Mouse (Mus musculus): ENCODE measurements around the gene Foxq1. TPM values are rescaled to one million over a fixed set of nuclear protein-coding genes. Genes with fewer than 3 reads are reported as not detected.

Gene Foxq1
- polyA plus RNA-seq (2012; ENCODE audit: insufficient read depth, insufficient read length, low replicate concordance, missing spikeins), result not detected in 2 replicates

DNA sequence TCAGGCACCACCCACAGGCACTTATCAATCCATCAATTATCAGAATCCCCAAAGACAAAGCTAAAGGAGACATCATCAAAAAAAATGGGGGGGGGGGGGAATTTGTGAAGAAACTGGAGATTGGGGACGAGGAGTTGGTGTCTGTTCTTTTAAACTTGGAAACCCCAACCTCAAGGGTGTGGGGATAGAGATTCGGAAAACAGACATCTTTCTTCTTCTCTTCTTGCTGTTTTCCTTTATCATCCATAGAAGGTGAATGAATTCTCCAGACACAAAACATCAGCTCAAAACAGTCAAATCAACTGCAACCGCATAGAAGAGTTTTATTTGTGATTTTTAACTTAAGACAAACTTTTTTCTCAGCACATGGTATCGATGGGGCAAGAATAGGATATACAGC is at the start of gene Foxq1:
Gene Foxq1, plus strand, starts transcription at position 301 of the 400 bp plus-strand sequence.
- WGBS, result 90% methylated on average over 4 of the region's 4 CpGs

DNA sequence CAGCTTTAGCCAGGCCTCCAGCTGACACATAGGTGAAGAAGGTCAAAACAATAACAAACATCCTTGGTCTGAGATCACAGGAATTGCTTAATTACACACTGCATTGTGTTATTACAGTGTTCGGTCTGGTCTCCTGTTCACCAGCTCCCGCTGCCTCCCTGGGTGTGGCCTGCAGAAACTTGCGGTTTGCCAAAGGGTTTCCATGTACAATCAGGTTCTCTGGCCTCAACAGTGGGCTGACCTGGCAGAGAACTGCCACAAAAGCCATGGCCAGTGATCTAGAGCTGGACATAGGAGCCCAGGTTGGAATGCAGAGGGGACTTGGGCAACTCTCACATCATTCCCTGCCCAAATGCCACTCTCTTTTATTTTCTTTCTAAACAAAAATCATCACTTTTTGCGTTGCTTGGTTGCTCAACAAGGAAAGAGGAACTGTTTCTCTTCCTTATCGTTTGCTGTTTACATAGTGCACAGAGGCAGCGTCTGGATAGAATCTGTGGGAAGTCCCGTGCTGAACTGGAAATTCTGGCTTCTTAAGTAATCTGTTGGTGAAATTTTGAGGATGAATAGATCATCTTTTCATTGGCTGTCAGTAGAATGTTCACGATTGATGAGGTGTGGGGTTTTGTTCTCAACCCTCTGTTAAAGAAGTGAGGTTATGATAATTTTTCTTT is 49.3 kb upstream of the Foxq1 start:
- 75% methylated on average over 8 of the region's 8 CpGs for whole genome bisulfite sequencing
- Histone ChIP-seq H3K4me3 (ENCODE audit: insufficient read depth, low read depth, low read length) (no peak overlapping the region), H3K27ac (ENCODE audit: insufficient read depth, low read depth, low read length) (no peak overlapping the region), H3K4me1 (ENCODE audit: control insufficient read depth, insufficient read depth, low read length) (no peaks in the 10 kb centered on the region)
- TF ChIP-seq CTCF (IDR thresholded peaks at IDR 0.05; ENCODE audit: insufficient read depth, low read depth, low read length) (no peak), POLR2A (IDR thresholded peaks at IDR 0.05; ENCODE audit: insufficient read depth, low read depth, low read length) (no peak)

More for the DNA sequence above, at the start of gene Foxq1:
- Histone ChIP-seq H3K27ac (ENCODE audit: insufficient read depth, low read depth, low read length) (no peak within 1 kb of the TSS), H3K4me1 (ENCODE audit: control insufficient read depth, insufficient read depth, low read length) (peaks cover 26% of the 10 kb centered on the region), H3K4me3 (ENCODE audit: insufficient read depth, low read depth, low read length) (no peak within 1 kb of the TSS)
- TF ChIP-seq CTCF (IDR thresholded peaks at IDR 0.05; ENCODE audit: insufficient read depth, low read depth, low read length) (no peak), POLR2A (IDR thresholded peaks at IDR 0.05; ENCODE audit: insufficient read depth, low read depth, low read length) (no peak)

DNA sequence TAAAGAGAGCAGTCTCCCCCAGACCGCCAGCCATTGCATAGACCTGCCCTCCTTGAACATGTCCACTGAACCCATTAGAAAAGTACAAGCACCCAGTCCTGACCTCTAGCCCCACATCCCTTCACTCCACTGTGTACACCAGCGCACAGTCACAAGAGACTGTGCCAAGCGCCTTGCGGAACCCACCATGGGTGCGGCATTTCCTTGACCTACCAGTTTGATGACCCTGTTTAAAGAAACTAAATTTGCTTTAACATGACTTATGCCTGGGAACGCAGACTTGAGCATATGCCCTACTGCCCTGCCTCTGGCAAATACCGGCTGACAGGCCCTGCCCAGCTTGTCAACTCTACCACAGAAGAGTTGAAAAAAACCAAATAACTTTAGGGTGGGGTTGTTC is 40.7 kb upstream of the Foxq1 start:
- no peaks in the 10 kb centered on the region for H3K4me1 ChIP-seq (ENCODE audit: control insufficient read depth, insufficient read depth, low read length)
- TF ChIP-seq POLR2A (IDR thresholded peaks at IDR 0.05; ENCODE audit: insufficient read depth, low read depth, low read length), result no peak
- TF ChIP-seq CTCF (IDR thresholded peaks at IDR 0.05; ENCODE audit: insufficient read depth, low read depth, low read length), result no peak
- H3K27ac ChIP-seq (ENCODE audit: insufficient read depth, low read depth, low read length), result no peak overlapping the region
- no peak overlapping the region for H3K4me3 ChIP-seq (ENCODE audit: insufficient read depth, low read depth, low read length)
- 96% methylated on average over 7 of the region's 7 CpGs for WGBS

DNA sequence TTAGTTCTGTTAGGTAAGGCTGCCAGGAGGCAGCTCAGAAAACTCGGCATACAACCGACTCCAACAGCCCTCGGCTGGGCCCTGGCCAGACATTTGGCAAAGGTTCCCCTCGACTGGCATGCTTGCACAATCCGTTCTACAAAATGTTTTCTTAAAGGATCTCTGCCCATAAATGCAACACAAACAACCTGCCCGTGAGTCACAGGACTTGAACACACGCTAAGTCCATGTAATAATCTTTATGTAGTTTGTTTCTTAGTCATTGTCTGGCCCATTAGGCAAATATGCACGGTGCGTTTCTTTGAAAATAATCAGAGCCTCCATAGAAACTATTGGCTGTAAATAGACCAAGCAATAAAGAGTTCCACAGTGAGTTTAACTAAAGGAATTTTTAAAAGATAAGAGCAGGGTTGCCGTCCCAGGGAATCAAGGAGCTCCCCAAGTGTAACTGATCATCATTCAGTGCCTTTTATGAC is 37.5 kb upstream of the Foxq1 start:
- 40% methylated on average over 10 of the region's 10 CpGs for WGBS
- TF ChIP-seq CTCF (IDR thresholded peaks at IDR 0.05; ENCODE audit: insufficient read depth, low read depth, low read length) (no peak), POLR2A (IDR thresholded peaks at IDR 0.05; ENCODE audit: insufficient read depth, low read depth, low read length) (no peak)
- Histone ChIP-seq H3K4me3 (ENCODE audit: insufficient read depth, low read depth, low read length) (no peak overlapping the region), H3K27ac (ENCODE audit: insufficient read depth, low read depth, low read length) (no peak overlapping the region), H3K4me1 (ENCODE audit: control insufficient read depth, insufficient read depth, low read length) (no peaks in the 10 kb centered on the region)

DNA sequence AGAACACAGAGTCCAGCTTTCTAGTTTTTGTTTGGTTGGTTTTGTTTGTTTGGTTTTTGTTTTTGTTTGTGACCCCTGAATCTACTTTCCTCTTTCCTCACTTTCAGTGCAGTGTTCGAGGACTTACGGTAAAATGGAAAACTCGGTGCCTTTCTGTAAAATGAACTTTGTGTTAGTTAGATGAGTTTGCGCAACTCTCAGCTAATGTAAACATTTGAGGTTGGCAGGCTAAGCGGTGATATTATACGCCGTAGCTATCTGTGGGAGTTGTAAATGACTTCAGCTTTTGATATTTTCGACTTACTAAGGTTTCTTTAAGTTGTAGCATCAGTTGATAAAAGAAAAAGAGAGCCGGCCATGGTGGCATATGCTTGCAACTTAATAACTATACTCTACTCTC is 37.0 kb upstream of the Foxq1 start:
- Histone ChIP-seq H3K4me1 (ENCODE audit: control insufficient read depth, insufficient read depth, low read length) (no peaks in the 10 kb centered on the region), H3K4me3 (ENCODE audit: insufficient read depth, low read depth, low read length) (no peak overlapping the region), H3K27ac (ENCODE audit: insufficient read depth, low read depth, low read length) (no peak overlapping the region)
- TF ChIP-seq POLR2A (IDR thresholded peaks at IDR 0.05; ENCODE audit: insufficient read depth, low read depth, low read length) (no peak), CTCF (IDR thresholded peaks at IDR 0.05; ENCODE audit: insufficient read depth, low read depth, low read length) (no peak)
- WGBS, result 86% methylated on average over 9 of the region's 9 CpGs

DNA sequence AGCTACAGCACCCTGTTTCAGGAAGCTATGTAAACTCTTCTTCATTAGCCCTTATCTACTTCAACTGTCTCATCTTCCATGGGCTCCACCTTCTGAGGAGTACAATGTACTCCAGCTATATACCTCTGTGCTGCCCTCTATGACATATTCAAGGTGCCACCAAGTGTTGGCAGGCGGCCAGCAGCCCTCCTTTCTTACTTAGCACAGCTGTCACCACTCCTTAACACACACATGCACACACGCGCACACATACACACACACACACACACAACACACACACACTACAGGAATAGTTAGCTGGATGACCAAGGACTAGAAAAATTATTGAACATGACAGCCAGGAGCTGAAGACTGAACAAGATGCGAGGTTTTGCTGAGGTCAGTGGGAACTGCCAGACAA is 31.0 kb upstream of the Foxq1 start:
- Histone ChIP-seq H3K4me1 (ENCODE audit: control insufficient read depth, insufficient read depth, low read length) (no peaks in the 10 kb centered on the region), H3K27ac (ENCODE audit: insufficient read depth, low read depth, low read length) (no peak overlapping the region), H3K4me3 (ENCODE audit: insufficient read depth, low read depth, low read length) (no peak overlapping the region)
- TF ChIP-seq CTCF (IDR thresholded peaks at IDR 0.05; ENCODE audit: insufficient read depth, low read depth, low read length) (no peak), POLR2A (IDR thresholded peaks at IDR 0.05; ENCODE audit: insufficient read depth, low read depth, low read length) (no peak)
- 84% methylated on average over 4 of the region's 4 CpGs for WGBS

DNA sequence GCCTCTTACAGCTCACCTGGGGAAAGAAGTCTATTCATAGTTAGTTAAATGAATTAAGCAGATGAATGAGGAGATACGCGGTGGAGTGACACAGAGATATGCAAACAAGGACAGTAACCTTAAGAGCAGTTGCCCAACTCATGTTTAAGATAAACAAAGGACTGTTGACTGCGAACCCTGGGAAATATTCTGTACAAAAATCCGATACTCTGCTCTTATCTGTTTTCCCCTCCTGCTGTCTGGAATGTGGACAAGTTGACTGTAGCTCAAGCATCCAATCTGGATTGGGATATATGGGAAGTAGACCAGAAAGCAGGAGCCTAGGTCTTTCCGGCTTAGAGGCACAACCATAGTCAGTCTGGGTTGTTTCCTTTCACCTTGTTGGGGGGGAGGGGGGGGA is 24.7 kb upstream of the Foxq1 start:
- WGBS, result 93% methylated on average over 5 of the region's 5 CpGs
- H3K4me1 ChIP-seq (ENCODE audit: control insufficient read depth, insufficient read depth, low read length), result no peaks in the 10 kb centered on the region
- TF ChIP-seq POLR2A (IDR thresholded peaks at IDR 0.05; ENCODE audit: insufficient read depth, low read depth, low read length) (no peak), CTCF (IDR thresholded peaks at IDR 0.05; ENCODE audit: insufficient read depth, low read depth, low read length) (no peak)
- no peak overlapping the region for H3K4me3 ChIP-seq (ENCODE audit: insufficient read depth, low read depth, low read length)
- H3K27ac ChIP-seq (ENCODE audit: insufficient read depth, low read depth, low read length), result no peak overlapping the region

DNA sequence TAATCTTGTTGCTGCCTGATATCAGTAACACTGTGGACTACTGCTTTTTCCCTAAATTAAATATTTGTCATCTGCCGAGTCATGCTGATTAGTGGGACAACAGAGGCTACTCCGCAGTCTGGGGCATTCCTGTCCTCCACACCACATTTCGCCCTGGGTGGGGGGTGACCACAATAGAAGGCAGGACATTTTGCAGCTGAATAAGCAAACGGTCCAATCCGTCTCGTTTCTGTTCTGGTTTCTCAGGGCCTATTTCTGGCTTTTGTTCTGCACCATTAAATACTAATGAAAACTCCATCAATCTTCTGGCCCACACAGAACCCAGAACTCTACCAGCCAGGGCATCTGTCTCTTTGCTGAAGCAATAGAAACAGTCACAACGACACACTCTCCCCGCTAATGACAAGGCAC is 24.3 kb upstream of the Foxq1 start:
- WGBS, result 49% methylated on average over 8 of the region's 8 CpGs
- Histone ChIP-seq H3K4me1 (ENCODE audit: control insufficient read depth, insufficient read depth, low read length) (no peaks in the 10 kb centered on the region), H3K4me3 (ENCODE audit: insufficient read depth, low read depth, low read length) (no peak overlapping the region), H3K27ac (ENCODE audit: insufficient read depth, low read depth, low read length) (no peak overlapping the region)
- TF ChIP-seq CTCF (IDR thresholded peaks at IDR 0.05; ENCODE audit: insufficient read depth, low read depth, low read length) (no peak), POLR2A (IDR thresholded peaks at IDR 0.05; ENCODE audit: insufficient read depth, low read depth, low read length) (no peak)

DNA sequence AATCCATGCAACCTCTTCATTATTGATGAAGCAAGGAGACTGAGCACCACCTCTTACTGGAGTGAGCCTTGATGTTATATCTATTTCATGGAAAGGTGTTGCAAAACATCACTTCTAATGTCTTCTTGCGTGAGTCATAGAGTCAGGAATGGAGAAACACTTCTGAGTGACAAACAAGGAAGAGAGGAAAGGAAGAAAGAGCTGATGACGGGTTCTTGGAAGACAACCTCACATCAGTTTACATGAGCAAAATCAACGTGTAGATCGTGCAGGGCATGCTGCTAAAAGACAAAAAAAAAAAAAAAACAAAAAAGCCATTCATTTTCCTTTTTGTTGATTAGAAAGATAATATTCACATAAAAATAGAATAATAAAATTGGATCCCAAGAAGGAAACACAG is 21.2 kb upstream of the Foxq1 start:
- TF ChIP-seq POLR2A (IDR thresholded peaks at IDR 0.05; ENCODE audit: insufficient read depth, low read depth, low read length), result no peak
- TF ChIP-seq CTCF (IDR thresholded peaks at IDR 0.05; ENCODE audit: insufficient read depth, low read depth, low read length), result no peak
- WGBS, result 92% methylated on average over 4 of the region's 4 CpGs
- H3K27ac ChIP-seq (ENCODE audit: insufficient read depth, low read depth, low read length), result no peak overlapping the region
- H3K4me3 ChIP-seq (ENCODE audit: insufficient read depth, low read depth, low read length), result no peak overlapping the region
- H3K4me1 ChIP-seq (ENCODE audit: control insufficient read depth, insufficient read depth, low read length), result no peaks in the 10 kb centered on the region

Data from olfactory bulb, adult 2 months (tissue).